Mouse (Mus musculus): ENCODE measurements at regions not wholly inside any gene's neighbourhood (a gene's known extent, or its start where the extent isn't known, plus 50 kb on each side); places are given as distances from the start of the nearest gene placed in this dataset.
A peak's percentile ranks its signal among the peaks of the same experiment; 100 is the strongest.

- no peak for DNase-seq
These were observed 58.6 kb downstream of the Mrm1 start for GRCm38 (mm10) chr11:84760622-84761196.

DNA sequence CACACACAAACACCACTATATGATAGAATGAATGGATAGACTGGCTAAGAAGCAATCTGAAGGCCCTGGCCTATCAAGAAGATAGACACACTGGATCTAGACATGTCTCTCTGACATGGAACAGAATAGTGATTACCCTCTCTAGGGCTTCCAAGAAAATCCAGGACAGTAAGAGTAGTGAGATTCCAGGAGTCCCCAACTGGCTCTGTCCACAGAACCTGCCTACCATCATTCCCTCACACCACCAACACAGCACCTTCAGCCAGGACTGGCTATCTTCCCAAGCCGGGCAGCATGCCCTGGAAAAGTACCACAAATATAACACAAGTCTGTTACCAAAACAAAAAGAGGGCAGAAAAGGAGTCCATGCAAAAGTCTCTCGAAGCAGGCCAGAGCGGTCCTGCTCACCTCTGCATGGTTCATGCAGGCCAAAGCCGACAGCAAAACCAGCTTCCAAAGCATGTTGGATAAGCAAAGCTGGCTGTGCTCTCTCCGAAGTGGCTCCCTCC lies 59.8 kb downstream of the Mrm1 start:
- peak; percentile 75 for DNase-seq

DNA sequence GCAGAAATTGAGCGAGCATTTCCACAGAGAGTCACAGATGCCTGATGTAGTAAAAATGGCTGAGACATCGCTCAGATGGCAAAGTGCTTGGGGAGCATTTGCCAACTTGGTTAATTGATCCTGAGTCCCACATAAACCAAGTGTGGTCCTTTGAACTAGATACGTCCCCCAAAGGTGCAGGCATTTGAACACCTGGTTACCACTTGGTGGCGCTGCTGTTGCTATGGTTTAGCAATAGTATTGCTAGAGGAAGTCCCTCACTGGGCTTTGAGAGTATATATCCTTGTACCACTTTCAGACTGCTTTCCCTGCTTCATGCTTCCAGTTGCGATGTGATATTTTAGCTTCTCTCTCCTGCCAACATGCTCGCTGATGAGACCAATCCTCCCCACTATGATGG lies 67.3 kb downstream of the Mrm1 start:
- DNase-seq, result no peak

DNA sequence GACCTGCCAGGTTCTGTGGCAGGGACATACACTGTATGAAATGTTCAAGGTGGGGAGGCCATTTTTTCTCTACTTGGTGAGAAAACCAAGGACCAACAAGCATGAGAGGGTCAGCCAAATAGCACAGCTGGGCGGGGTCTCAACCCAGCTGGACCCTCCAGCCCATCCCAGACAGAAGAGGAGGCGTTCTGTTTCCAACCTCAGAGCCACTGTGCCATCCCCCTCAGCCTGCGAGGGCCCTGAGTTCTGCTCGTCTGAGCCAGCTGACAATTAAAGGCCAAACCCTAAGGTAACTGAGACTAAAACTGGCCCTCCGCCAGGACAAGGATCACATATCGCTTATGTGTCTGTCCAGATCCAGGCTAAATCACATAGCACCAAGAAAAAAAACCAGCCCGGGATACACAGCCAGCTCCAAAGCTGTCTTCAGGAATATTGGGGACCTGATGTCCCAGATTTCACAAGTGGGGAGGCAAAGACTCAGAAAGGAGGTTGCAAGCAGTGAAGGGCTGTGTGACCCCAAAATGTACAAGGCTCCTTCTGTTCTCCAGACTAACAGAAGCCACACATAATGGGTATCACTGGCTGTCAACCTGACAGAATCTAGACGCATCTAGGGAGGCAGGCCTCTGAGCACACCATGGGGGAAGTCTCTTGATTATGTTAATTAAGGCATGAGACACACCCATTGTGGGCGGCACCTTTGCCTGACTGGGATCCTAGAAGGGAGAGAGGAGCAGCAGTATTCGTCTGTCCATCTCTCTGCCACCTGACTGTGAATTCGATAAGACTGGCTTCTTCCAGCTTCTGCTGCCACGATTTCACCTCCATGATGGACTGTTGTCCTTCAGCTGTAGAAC lies 69.6 kb downstream of the Mrm1 start:
- DNase-seq, result peak; percentile 28

DNA sequence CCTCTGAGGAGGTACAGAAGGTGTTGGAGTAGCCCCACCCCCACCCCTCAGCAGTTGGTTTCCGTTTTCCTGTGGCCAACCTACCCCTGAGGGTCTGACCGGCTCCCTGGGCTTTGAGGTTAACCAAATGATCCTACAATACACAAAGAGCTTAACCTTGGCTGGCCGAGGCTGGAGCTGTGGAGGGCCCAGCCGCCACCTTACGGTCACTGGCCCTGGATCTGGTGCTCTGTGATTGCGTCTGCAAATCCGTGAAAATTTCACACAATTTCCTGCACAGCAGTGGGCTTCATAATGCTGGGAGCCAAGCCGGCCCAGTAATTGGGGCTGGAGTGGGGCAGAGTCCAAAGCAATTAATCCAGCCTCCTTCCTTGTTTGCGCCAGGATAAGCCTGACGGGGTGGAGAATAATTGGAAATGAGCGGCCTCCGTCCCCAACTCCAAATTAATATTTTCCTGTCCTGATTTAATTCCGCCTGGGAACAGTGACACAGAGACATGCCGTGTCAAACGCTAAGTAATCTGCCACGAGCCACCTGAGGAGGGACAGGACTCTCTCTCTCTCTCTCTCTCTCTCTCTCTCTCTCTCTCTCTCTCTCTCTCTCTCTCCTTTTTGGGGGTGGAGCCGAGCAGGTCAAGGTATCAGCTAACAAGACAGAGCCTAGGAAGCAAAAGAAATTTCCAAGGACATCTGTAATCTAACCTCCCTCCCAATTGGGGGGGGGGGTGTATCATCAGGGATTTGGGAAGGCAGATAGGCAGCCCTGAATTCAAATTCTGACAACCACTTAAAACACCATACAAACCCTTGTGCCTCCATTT lies 80.3 kb downstream of the Mrm1 start:
- no peak for DNase-seq

GRCm38 (mm10) chr11:84738128-84738527 lies 81.2 kb downstream of the Mrm1 start:
- no peak for DNase-seq

DNA sequence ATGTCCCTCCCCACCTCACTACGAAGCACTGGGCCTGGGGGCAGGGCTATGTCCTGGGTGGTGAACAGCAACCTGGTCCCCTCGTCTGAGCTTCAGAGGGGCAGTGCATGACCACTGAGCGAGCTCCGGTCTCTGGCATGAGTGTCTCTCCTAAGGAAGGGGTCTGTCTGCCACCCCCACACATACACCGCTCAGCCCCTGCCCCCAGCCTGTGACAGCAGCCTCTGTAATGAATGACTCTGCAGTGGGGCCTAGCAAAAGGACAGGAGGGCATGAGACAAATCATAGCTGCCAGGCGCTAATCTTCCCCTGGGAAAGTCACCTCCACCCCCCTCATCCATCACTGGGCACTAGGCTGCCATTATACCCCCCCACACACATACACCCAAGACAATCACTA lies 87.4 kb downstream of the Mrm1 start:
- DNase-seq, result no peak

DNA sequence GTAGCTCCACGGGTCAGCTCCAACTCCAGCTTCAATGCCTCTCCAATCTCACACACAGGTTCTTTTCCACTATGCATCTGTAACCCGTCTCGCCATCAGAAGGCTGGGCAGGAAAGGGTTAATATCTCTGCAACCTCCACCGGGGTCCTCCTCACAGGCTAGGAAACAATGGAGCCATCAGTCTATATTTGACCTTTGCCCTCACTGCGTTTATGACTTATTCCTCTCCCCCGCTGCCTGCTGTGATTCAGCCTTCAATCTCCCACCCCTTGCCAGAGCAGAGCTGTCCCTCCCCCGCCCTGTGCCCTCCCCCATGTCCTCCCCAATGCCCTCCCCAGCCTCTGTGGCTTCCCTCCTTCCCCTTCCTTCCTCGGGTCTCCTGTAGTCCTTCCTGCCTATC lies 89.1 kb downstream of the Mrm1 start:
- no peak for DNase-seq

GRCm38 (mm10) chr11:84729189-84729588 lies 90.1 kb downstream of the Mrm1 start:
- DNase-seq, result peak; percentile 72

DNA sequence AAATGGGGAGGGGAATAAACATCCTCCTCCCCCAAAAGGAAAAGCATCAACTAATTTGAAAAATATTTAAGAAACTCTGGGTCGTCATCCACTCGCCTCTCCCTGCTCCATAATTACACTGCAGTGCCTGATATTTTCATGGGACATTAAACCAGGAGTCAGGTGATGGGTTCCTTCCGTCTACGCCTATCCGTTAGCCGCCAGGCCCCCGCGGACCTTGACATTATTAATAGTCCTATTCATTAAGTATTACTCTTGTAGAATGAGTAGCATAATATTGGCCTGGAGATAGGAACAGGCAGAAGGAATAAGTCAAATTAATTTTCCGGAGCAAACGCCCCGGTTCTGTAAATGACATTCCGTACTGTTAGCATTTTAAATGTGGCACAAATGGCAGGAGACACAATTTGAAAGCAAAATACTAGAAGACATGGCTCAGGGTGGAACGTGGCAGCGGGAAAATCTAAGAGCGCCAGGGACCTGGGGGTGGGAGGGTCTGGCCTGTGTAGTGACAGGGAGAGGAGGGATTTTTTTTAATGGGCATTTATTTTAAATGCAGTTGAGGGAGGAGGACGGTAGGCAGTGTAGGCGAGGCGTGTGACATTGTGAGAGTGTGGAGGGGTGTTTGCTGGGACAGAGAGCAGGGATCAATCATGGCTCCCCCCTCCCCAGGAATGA lies 93.2 kb downstream of the Mrm1 start:
- DNase-seq, result no peak

DNA sequence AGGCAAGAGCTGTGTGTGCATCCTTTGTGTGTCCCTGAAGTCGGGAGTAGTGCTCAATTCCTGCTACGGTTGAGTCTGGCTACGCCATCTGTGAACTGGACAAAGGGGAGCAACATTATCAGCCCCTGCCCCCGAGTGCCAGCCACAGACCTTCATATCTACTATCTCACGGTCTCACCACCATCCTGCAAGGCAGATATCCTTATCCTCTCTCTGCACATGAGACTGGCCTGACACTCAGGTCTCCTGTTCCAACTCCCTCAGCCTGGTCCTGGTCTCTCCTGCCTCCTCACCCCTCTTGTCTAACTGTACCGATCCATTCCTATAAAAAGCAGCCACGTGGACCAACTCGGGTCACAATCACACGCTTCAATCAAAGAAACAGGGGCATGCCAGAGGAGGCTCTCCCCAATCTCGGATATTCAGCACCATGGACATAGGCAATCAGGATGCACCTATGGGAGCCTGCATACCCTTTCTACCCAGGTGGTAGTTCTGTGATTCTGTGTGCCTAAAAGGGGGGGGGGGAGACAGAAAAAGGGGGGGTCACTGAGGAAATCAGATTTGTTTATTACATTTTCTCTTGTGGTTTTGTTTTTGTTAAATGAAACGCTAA lies 94.0 kb downstream of the Mrm1 start:
- no peak for DNase-seq

DNA sequence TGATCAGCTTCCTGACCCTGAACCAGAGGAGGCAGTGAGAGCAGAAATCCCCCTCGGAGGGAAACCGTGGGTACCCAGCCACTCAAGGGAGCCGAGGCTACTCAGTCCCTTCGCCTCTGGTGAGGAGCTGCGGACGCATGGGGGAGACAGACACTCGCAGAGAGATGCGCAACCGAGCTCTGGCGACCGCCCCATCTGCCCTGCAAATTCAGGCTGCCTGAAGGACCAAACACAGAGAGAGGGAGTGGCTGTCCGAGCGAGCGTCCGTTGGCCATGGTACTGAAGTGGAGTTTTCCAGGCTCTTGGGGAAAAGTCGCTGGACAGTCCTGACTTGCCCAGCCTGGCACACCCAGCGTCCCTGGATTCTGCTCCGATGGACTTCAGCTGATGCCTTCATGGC lies 95.2 kb downstream of the Mrm1 start:
- DNase-seq, result peak; percentile 65

DNA sequence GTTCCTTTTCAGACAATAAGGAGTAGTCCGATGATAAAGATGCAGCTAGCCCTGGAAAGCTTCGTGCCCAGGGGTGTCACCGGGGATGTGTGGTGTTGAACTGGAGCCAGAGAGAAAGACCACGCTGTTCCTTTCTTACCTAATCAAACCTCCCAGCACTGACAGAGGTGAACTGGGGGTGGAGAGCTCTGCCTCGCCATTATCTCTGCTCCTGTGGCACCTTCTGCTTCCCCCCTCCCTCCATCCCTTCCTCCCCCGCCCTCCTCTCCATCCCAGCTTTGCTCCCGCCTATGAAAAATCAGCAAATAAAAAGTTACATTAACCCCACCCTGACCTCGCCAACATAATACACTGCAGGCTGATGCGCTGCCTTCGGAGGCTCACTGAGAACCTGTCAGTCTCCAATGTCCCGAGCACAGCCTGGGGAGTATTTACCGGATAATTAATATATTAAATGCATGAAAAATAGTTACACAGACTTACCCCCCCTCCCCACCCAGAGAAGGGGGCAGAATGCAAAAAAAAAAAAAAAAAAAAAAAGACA lies 96.6 kb downstream of the Mrm1 start:
- no peak for DNase-seq

- peak; percentile 15 for DNase-seq
These were observed 97.3 kb downstream of the Mrm1 start for GRCm38 (mm10) chr11:84721979-84722378.

DNA sequence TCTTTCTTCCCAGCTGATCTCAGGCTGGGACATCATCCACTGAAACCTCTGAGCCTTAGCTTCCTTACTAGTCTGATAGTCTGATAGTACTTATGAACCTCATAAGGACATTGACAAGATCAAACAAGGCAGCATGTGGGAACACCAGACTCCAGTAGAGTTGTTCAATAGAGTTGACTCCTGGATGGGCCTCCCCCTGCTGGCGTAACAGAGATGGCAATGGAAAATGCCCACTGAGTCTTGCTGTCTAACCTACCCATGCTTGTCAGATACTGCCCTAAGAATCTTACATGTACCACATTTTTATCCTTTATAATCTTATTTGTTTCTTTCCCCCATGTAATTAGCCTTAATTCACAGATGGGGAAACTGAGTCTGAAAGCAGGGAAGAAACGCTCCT lies 98.2 kb downstream of the Mrm1 start:
- no peak for DNase-seq

DNA sequence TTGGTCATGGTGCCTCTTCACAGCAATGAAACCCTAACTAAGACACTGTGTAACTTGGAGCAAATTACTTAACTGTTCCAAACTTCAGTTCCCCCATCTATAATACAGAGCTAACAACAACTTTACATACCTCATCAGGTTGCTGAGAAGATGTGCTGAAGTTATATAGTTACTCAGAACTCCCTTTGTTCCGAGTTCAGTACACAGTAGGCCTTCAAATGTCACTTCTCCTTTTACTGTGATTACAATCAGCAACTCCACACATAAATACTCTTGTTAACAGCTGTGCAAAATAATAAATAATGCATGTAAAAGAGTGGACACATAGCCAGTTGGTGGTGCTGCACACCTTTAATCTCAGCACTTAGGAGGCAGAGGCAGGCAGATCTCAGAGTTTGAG lies 99.5 kb downstream of the Mrm1 start:
- DNase-seq, result no peak

DNA sequence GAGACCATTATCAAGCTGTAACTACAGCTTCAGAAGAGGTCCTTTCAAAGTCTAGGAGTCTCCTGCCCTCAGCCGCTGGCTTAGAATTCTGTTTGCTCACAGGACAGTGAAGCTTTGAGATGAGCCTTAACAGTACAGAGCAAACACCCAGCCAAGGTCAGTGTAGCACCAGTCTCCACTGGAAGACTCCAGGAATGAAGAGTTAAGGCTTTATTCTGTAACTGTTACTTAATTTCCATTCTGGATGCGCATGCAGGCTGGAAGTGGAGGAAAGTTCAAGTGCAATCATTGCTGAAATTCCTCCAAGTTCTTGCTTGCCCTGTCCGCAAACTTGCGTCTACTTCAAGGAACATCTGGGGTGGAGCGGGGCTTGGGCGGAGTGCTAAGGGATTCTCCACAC lies 106.6 kb downstream of the Mrm1 start:
- DNase-seq, result peak; percentile 19

DNA sequence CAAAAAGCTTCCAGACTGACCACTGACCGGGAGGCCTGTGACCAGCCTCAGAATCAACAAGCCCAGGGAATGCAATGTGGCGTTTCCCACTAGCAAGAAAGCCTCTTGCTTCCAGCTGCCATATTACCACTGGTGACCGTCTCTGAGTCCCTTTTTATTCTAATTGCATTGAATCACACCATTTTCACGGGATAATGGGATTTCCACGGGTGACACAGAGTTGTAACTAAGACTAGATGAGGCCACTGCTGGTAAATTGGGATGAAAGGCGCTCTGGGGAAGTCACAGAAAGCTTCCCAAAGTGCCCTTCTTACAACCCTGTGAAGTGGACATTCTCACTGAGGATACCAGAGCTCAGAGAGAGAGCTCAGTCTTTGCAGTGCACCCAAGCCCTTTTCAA lies 107.4 kb downstream of the Mrm1 start:
- DNase-seq, result no peak

DNA sequence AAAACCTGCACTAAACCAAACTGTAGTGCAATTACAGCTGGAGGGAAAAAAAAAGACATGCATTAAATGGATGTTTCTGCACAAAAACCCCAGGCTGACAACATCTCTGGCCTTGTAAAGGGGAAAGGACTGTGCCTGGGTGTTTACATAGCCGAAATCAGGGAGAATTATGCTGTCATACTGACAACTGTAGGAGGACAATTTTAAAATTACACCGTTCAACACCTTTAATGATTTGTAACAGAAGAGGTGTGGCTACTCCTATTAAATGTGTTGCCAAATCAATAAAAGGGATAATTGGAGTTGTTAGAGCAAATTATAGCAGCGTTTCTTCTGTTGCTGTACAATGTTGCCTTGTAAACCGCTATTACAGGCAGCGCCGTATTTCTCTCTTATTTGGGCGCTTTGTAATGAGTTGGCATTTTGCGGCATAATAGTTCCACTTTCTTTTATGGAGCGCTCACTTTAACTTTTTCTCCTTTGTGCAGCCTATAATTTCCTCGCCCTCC lies 111.0 kb downstream of the Mrm1 start:
- no peak for DNase-seq

DNA sequence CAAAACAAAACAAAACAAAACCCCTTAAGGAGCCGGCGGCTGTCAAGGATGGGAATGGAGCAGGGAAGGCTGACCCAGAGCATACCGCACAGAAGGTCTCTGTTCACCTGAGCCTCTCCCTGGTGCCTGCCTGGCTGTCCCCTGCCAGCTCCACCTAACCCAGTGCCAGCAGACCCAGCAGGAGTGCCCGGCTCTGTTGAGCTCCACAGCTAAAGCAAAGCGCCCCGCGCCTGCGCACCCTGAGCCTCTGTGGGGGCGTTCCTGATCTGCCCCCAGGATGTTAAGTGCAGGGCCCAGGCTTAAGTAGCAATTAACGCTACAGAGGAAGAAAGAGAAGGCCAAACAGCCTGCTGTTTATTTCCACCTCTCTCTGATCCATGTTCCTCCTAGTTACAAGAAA lies 111.5 kb downstream of the Mrm1 start:
- DNase-seq, result peak; percentile 5

GRCm38 (mm10) chr11:84706692-84707091 lies 112.6 kb downstream of the Mrm1 start:
- peak; percentile 6 for DNase-seq

Measured in adrenal gland, postnatal 10 days (tissue).